Mouse (Mus musculus): Measurements from ENCODE around the gene Tas2r144. TPM values are rescaled to one million over a fixed set of nuclear protein-coding genes. Genes with fewer than 3 reads are reported as not detected.

Gene Tas2r144
- total and polyA plus RNA-seq, 2 experiments from 2014 or later, result not detected

GRCm38 (mm10) chr6:42247173-42247572 lies 32.0 kb downstream of the Tas2r144 start:
- TF ChIP-seq CTCF (IDR thresholded peaks at IDR 0.05; ENCODE audit: low read depth), result no peak
- 9% methylated on average over 8 of the region's 8 CpGs for WGBS
- ATAC-seq (peak; percentile 46), DNase-seq (ENCODE audit: low spot score) (no peak)
- Histone ChIP-seq H3K27ac (no peak overlapping the region), H3K36me3 (ENCODE audit: insufficient read depth, low read length) (no peaks in the 10 kb centered on the region), H3K9ac (replicated peaks; ENCODE audit: low read length) (no peak overlapping the region), H3K27me3 (ENCODE audit: insufficient read depth, low read length) (no peaks in the 10 kb centered on the region), H3K4me1 (ENCODE audit: insufficient read depth, low read length) (0 out of 2 replicates have a peak, but pooled peaks cover 7% of the 10 kb centered on the region), H3K4me2 (ENCODE audit: low read depth, low read length) (peak overlapping the region; percentile 45), H3K9me3 (ENCODE audit: low read length) (no peaks in the 10 kb centered on the region), H3K4me3 (ENCODE audit: low read length) (peak overlapping the region; percentile 23)

GRCm38 (mm10) chr6:42247981-42248380 lies 32.9 kb downstream of the Tas2r144 start:
- no peak overlapping the region for H3K4me3 ChIP-seq (ENCODE audit: low read length)
- no peak for ATAC-seq
- H3K4me2 ChIP-seq (ENCODE audit: low read depth, low read length), result peak overlapping the region; percentile 45
- no peaks in the 10 kb centered on the region for H3K27me3 ChIP-seq (ENCODE audit: insufficient read depth, low read length)
- H3K36me3 ChIP-seq (ENCODE audit: insufficient read depth, low read length), result no peaks in the 10 kb centered on the region
- WGBS, result 68% methylated on average over 1 of the region's 1 CpGs
- H3K9me3 ChIP-seq (ENCODE audit: low read length), result no peaks in the 10 kb centered on the region
- no peak overlapping the region for H3K27ac ChIP-seq
- 0 out of 2 replicates have a peak, but pooled peaks cover 7% of the 10 kb centered on the region for H3K4me1 ChIP-seq (ENCODE audit: insufficient read depth, low read length)
- H3K9ac ChIP-seq (replicated peaks; ENCODE audit: low read length), result no peak overlapping the region
- no peak for DNase-seq (ENCODE audit: low spot score)
- TF ChIP-seq CTCF (IDR thresholded peaks at IDR 0.05; ENCODE audit: low read depth), result no peak

DNA sequence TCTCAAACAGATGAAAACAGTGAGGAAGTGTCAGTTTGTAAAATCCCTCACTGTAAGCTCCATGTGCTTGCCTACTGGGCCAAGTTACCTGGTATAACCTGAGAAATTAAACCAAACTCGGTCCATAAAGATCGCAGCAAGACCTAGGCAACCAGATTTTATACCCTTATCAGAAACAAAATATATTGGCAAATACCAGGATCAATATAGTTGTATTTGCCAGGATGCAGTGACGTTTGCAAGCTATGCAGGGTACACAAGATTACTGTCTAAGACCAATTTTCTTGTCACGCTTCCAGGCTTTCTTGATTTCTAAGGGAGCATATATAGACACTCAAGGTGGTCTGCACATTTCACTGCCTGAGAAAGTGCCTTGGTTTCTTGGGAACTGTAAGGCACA lies 36.7 kb downstream of the Tas2r144 start:
- WGBS, result 89% methylated on average over 4 of the region's 4 CpGs
- H3K9me3 ChIP-seq (ENCODE audit: low read length), result no peaks in the 10 kb centered on the region
- H3K9ac ChIP-seq (replicated peaks; ENCODE audit: low read length), result no peak overlapping the region
- DNase-seq (ENCODE audit: low spot score), result no peak
- no peaks in the 10 kb centered on the region for H3K4me1 ChIP-seq (ENCODE audit: insufficient read depth, low read length)
- TF ChIP-seq CTCF (IDR thresholded peaks at IDR 0.05; ENCODE audit: low read depth), result no peak
- ATAC-seq, result no peak
- no peaks in the 10 kb centered on the region for H3K27me3 ChIP-seq (ENCODE audit: insufficient read depth, low read length)
- H3K4me2 ChIP-seq (ENCODE audit: low read depth, low read length), result no peak overlapping the region
- H3K36me3 ChIP-seq (ENCODE audit: insufficient read depth, low read length), result no peaks in the 10 kb centered on the region
- H3K4me3 ChIP-seq (ENCODE audit: low read length), result no peak overlapping the region
- no peak overlapping the region for H3K27ac ChIP-seq

GRCm38 (mm10) chr6:42253103-42253502 lies 38.0 kb downstream of the Tas2r144 start:
- ATAC-seq (no peak), DNase-seq (ENCODE audit: low spot score) (no peak)
- WGBS, result 71% methylated on average over 2 of the region's 2 CpGs
- H3K9ac ChIP-seq (replicated peaks; ENCODE audit: low read length), result no peak overlapping the region
- no peak overlapping the region for H3K4me2 ChIP-seq (ENCODE audit: low read depth, low read length)
- H3K9me3 ChIP-seq (ENCODE audit: low read length), result no peaks in the 10 kb centered on the region
- no peak overlapping the region for H3K4me3 ChIP-seq (ENCODE audit: low read length)
- no peaks in the 10 kb centered on the region for H3K27me3 ChIP-seq (ENCODE audit: insufficient read depth, low read length)
- no peak for TF ChIP-seq CTCF (IDR thresholded peaks at IDR 0.05; ENCODE audit: low read depth)
- no peak overlapping the region for H3K27ac ChIP-seq
- no peaks in the 10 kb centered on the region for H3K36me3 ChIP-seq (ENCODE audit: insufficient read depth, low read length)
- H3K4me1 ChIP-seq (ENCODE audit: insufficient read depth, low read length), result no peaks in the 10 kb centered on the region

DNA sequence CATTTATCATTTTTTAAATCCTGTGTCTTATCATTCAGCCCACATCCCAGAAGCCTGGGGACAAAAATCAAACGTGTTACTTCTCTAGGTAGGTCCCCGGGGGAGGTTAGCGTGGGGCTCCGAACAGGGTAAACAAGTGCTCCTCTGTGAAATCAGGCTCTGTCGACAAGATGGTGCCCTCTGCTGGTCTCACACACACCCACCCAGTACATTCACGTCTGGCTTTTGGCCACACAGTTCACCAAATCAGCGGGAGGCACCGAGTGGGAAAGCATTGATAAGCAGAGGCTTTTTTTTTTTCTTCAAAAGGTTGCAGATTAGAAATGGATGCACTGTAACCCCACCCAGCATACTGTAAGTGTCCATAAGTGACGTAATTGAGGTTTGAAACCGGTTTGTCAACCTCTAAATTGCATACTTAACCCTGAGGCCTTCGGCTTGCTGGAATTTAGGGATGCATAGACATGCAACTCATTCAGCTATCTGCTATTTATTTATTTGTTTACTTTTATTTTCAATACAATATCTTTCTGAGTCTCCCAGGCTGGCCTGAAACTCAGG lies 42.3 kb downstream of the Tas2r144 start:
- ATAC-seq, result peak; percentile 78; the same call in 1 of the 2 replicates
- no peak overlapping the region for H3K4me2 ChIP-seq (ENCODE audit: low read depth, low read length)
- H3K36me3 ChIP-seq (ENCODE audit: insufficient read depth, low read length), result no peaks in the 10 kb centered on the region

GRCm38 (mm10) chr6:42260430-42260829 lies 45.3 kb downstream of the Tas2r144 start:
- Histone ChIP-seq H3K9me3 (ENCODE audit: low read length) (no peaks in the 10 kb centered on the region), H3K4me3 (ENCODE audit: low read length) (no peak overlapping the region), H3K4me1 (ENCODE audit: insufficient read depth, low read length) (no peaks in the 10 kb centered on the region), H3K27ac (no peak overlapping the region), H3K27me3 (ENCODE audit: insufficient read depth, low read length) (no peaks in the 10 kb centered on the region), H3K9ac (replicated peaks; ENCODE audit: low read length) (no peak overlapping the region), H3K4me2 (ENCODE audit: low read depth, low read length) (no peak overlapping the region), H3K36me3 (ENCODE audit: insufficient read depth, low read length) (no peaks in the 10 kb centered on the region)
- WGBS, result 71% methylated on average over 6 of the region's 6 CpGs
- ATAC-seq (no peak), DNase-seq (ENCODE audit: low spot score) (no peak)
- TF ChIP-seq CTCF (IDR thresholded peaks at IDR 0.05; ENCODE audit: low read depth), result no peak

More for the DNA sequence above, 42.3 kb downstream of the Tas2r144 start:
- H3K9ac ChIP-seq (replicated peaks; ENCODE audit: low read length), result no peak overlapping the region
- WGBS, result 19% methylated on average over 11 of the region's 11 CpGs
- H3K27me3 ChIP-seq (ENCODE audit: insufficient read depth, low read length), result no peaks in the 10 kb centered on the region
- DNase-seq (ENCODE audit: low spot score), result peak; percentile 68
- H3K4me1 ChIP-seq (ENCODE audit: insufficient read depth, low read length), result no peaks in the 10 kb centered on the region
- H3K4me3 ChIP-seq (ENCODE audit: low read length), result no peak overlapping the region
- no peaks in the 10 kb centered on the region for H3K9me3 ChIP-seq (ENCODE audit: low read length)
- H3K27ac ChIP-seq, result no peak overlapping the region
- TF ChIP-seq CTCF (IDR thresholded peaks at IDR 0.05; ENCODE audit: low read depth), result peak; percentile 73

- Histone ChIP-seq H3K27ac (no peak within 1 kb of the TSS), H3K9me3 (ENCODE audit: low read length) (no peaks in the 10 kb centered on the region), H3K9ac (replicated peaks; ENCODE audit: low read length) (no peak within 1 kb of the TSS), H3K4me3 (ENCODE audit: low read length) (no peak within 1 kb of the TSS), H3K36me3 (ENCODE audit: insufficient read depth, low read length) (no peaks in the 10 kb centered on the region), H3K4me2 (ENCODE audit: low read depth, low read length) (no peak within 1 kb of the TSS), H3K27me3 (ENCODE audit: insufficient read depth, low read length) (no peaks in the 10 kb centered on the region), H3K4me1 (ENCODE audit: insufficient read depth, low read length) (no peaks in the 10 kb centered on the region)
- WGBS, result 23% methylated on average over 20 of the region's 20 CpGs
- no peak for DNase-seq (ENCODE audit: low spot score)
- ATAC-seq, result no peak
- TF ChIP-seq CTCF (IDR thresholded peaks at IDR 0.05; ENCODE audit: low read depth), result no peak
Measured at GRCm38 (mm10) chr6:42261524-42262170, 46.5 kb downstream of the Tas2r144 start, which contains the start of gene Tmem139. Gene Tmem139 (plus strand): TSS chr6:42261970.
